Mouse (Mus musculus): Measurements from ENCODE around the gene Pigq. TPM values are rescaled to one million over a fixed set of nuclear protein-coding genes. Genes with fewer than 3 reads are reported as not detected.

Gene Pigq
- total RNA-seq, 2 experiments from 2014 or later = 123 to 126 TPM

DNA sequence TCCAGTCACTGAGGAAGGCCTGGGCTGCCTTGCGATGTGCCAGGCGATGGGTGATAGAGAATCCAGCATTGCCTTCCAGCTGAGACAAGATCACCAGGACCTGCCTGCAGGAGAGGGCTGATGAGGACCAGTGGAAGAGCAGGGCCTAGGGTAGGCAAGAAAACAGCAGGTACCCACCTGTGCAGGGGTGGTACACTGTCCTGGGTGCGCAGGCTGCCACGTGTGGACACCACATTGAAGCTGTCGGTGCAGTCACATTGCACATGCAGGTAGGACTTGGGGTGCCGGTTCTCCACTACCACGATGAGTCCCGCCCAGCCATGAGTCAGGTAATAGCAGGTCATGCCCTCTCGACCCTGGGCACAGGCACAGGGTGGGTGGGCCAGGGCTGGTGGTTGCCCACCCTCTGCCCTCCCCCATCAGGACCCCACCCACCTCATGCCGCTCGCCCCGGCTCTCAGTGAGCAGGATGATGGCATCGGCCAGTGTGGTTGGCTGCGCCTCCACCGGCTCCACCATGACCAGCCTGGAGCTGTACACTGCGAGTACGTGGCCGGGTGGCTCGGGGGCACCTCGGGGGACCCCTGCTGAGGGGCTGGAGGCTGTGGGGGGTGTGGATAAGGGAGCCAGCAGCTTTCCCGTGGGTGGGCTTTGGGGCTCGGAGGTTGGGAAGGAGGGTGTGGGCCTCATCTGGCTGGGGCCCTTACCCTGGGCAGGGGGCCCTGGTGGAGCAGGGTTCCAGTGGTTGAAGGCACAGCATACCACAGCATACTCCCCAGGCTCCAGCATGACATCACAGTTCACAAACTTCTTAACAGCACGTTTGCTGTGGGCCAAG, 15.1 kb upstream of the Pigq start:
- peak in 1 of 2 experiments; percentile 37 for DNase-seq (ENCODE audit: extremely low spot score in 1 of 2, low spot score in 2 of 2)
- intact Hi-C loops (cut with DNase I) = no loop called here

DNA sequence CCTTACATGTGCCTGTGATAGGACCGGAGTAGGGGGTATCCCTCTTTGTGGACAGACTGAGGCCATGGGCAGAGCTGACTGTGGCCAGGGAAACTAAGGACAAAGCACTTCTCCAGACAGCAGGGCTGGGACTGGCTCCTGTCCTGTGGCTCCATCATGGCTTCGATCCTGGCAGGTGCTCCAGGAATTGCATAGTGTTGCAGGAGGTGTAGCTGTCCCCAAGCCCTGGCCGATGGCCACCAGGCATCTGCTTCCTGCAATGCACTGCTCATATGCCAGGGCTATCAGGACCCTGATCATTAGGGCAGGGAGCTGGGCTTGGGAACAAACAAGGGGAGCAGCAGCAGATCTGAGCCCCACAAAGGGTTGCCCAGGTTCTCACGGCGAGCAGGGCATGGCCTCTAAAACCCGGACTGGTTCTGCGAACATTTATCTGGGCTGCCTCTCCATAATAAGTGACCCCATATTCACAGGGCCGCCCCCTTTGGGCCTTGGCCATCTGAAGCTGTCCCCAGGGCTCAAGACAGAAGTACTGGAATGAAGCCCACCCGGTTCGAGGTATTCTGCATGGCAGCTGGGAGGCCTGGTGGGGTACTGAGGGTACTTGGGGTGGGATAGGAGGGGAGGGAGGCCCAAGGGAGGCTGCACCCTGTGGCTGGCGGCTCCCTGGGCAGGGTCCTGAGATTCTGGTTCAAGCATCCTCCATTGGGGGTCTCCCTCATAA, 14.2 kb upstream of the Pigq start:
- peak in 1 of 2 experiments; percentile 26 for DNase-seq (ENCODE audit: extremely low spot score in 1 of 2, low spot score in 2 of 2)
- intact Hi-C loops (cut with DNase I) = no loop called here

DNA sequence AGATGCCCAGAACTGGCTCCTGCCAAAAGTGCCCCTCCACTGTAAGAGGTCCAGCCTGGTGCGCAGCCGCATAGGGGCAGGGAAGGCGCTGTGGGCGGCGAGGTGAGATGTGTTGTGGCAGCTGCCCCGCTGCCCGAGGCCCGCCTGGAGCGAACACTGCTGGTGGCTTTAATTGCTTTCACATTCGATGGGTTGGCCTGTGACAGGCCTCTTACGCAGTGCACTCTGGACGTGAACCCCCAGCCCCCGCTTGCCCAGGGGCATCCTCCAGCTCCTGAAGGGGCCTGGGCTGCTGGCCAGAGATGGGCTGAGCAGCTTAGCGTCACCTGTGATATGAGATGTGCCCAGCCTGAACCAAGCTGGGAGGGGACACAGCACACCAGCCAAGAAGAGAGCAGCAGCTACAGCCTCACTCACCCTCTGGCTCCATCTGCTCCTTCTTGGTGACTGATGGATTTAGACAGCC, 12.9 kb upstream of the Pigq start:
- intact Hi-C loops (cut with DNase I) = no loop called here
- DNase-seq (ENCODE audit: extremely low spot score in 1 of 2, low spot score in 2 of 2) = no peak

DNA sequence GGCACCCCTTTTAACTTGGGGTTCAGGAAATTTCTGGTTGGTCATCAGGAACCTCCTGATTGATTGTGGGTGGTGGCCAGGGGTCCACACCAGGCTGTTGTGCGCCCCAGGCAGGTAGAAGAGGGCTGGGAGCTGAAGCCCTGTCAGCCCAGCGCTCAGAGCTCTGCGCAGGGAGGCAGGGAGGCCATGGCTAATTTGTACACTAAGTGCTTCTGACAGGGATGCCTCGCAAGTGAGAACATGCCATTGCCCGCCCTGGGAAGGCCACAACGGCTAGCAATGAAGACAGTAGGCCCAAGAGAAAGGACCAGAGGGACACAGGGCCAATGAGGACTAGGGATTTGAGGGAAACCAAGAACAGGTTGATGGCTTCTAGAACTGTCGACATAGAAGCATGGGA, 11.9 kb upstream of the Pigq start:
- no peak for DNase-seq (ENCODE audit: extremely low spot score in 1 of 2, low spot score in 2 of 2)
- intact Hi-C loops (cut with DNase I) = no loop called here

DNA sequence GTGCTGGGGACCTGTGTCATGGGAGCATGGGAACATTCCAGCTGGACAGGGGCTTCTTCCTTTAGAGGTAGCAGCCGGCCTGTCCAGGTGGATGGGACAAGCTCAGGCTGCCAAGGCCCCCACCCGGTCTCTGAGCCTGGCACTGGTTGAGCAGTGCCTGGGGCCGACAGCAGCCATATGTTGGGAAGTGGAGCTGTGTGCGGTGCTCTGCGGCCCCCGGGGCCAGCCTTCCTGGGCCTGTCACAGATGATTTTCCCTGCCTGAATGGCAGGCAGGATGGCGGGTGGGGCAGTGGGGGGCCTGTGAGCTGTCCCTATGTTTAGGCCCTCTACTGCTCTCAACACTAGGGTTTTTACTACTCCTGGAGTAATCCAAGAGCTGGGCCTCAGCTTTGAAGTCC, 11.5 kb upstream of the Pigq start:
- intact Hi-C loops (cut with DNase I) = no loop called here
- DNase-seq (ENCODE audit: extremely low spot score in 1 of 2, low spot score in 2 of 2) = peak in 1 of 2 experiments; percentile 24

DNA sequence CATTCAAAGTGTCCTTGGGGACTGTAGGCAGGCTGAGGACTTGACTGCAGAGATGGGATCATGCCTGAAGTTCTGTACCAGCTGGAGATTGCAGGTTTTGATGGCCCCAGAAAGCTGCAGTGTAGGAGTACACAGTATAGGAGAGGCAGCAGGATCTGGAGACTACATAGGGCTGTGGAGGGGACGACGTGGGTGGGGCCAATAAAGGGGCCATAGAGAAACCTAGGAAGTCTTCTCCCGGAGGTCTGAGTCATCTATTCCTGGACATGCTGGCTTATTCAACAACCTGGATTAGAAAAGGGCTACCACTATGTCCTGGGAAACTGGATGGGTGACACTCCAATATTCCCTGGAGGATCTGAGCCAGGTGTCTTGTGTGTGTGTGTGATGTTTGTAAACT, 11.0 kb upstream of the Pigq start:
- DNase-seq (ENCODE audit: extremely low spot score in 1 of 2, low spot score in 2 of 2) = no peak
- intact Hi-C loops (cut with DNase I) = no loop called here

DNA sequence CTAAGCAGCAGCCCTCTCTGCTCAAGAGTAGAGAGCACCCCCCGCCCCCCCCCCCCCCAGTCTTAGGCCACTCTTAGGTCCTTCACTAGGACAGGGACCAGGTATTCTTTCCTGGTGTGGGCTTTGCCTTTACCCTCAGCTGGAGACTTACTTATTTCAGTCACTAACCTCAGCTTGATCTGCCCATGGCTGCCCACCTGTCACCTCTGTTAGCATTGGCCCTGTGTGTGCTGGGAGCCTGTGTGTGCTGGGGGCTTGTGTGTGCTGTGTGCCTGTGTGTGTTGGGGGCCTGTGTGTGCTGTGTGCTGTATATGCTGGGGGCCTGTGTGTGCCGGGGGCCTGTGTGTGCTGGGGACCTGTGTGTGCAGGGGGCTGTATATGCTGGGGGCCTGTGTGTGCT, 9.9 kb upstream of the Pigq start:
- no peak for DNase-seq (ENCODE audit: extremely low spot score in 1 of 2, low spot score in 2 of 2)
- intact Hi-C loops (cut with DNase I) = no loop called here

DNA sequence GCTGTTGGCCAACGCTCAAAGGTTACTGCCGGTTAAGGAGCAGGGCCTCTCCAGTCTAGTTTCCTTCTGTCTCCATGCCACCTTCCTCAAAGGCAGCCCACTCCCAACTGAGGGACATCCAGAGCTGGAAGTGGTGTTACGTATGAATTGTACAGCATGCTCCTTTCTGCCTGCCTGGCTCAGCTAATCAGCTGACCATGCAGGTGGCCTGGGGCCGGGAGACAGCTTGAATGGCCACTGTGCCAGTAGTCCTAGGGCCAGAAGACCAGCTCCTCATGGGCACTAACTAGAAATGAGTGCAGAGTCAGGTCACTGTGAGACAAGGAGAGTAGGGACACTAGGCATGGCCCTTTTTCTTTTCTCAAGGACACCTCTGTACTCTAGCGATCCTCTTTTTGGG, 8.4 kb upstream of the Pigq start:
- no peak for DNase-seq (ENCODE audit: extremely low spot score in 1 of 2, low spot score in 2 of 2)
- intact Hi-C loops (cut with DNase I) = no loop called here

DNA sequence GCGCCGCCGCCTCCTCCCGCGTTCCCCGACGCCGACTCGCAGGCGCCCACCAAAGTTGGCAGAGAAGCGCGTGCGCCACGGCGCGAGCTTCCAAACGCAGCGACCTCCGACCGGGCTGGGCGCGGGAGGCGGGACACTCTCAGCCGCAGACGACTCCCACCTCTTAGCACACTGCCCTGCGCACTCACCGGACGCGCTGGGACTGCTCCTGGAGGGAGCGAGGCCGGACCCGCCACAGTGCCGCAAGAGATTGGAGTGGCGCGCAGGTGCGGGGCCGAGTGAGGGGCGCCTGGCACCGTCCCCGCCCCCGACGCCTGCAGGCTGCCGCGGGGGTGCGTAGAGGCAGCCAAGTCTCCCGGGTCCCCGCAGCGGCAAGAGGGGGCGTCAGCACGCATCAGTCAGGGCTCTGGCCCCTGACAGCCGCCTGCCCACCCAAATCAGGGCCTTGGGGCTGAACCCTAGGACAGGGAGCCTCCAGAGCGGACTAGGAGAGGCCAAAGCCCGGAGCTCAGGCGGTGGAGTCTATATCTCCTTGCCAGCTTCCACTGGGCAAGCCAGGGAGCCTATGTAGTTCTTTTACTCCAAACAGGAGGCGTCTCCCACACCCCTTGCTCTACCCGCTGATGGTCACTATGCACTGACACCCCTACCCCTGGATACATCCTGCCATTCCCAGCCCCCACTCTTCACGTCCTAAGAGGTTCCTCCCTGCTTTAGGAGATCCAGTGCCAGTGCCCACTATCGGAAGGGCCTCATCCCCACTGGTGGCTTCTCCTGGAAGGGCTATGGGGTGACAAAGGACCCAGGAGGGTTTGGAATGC, 7.3 kb upstream of the Pigq start, which contains the start of gene A930017K11Rik:
Gene A930017K11Rik (minus strand): TSS at position 763 of the 821 bp plus-strand sequence.
- peak in 1 of 2 experiments; percentile 36 for DNase-seq (ENCODE audit: extremely low spot score in 1 of 2, low spot score in 2 of 2)
- intact Hi-C loops (cut with DNase I) = no loop called here

DNA sequence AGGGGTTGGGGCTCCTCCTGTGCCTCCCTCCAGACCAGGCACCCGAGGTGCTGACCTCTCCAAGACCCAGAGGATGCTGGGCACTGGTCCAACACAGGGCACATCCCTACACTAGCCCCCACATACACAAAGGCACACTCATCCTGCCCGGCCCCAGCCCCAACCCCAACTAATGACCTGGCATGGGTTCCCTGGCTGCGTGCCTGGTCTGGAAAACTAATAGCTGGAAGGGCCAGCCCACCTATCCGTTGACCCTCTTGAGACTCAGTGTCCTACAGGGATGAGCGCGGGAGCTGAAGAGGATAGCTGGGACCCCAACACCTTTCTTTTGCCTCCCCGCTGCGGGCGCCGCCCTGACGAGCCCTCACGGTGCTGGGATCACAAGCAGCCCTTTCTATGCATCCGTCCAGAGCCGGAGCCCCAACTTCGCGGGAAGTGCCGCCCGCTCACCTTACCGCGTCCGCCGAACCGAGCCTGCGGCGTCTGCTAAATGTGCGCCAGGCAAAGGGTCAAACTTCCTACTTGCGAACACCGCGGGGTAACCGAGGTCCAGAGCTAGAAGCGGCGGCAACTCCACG, 6.6 kb upstream of the Pigq start:
- intact Hi-C loops (cut with DNase I) = no loop called here
- peak in 1 of 2 experiments; percentile 43 for DNase-seq (ENCODE audit: extremely low spot score in 1 of 2, low spot score in 2 of 2)

DNA sequence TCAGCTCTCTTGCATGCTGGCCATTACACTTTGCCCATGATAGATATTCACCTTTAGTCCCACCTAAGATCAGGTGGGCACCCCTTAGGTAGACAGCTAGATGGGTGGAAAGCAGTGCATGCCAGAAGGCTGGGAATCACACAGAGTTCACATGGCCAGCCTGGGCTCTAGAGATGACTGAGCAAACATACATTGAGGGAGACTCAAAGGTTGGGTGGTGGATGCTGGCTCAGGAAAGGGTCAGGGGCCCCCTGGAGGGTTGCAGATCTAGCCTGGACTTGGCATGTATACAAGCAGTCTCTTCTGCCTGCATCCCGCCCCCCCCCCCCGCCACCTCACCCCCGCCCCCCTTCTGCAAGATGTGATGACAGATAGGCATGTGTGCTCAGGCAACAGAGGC, 6.0 kb upstream of the Pigq start:
- DNase-seq (ENCODE audit: extremely low spot score in 1 of 2, low spot score in 2 of 2) = no peak
- intact Hi-C loops (cut with DNase I) = no loop called here

DNA sequence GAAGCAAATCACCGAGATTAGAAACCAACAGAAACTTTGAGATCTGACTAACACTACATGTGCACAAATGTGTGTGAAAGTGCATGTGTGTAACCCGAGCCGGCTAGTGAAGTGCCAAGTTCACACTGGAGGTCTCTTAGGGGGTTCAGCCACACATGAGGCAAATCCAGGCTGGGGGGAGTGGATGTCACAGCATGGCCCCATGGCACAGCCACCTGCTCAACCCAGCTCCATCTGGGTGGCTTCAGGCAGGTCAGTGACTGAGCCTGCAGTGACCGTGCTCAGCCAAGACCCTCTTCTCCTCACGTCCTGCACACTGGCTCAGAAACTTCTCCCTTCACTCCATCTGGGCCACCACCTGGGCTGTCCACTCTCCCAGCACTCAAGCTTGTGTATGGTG, 5.2 kb upstream of the Pigq start:
- no peak for DNase-seq (ENCODE audit: extremely low spot score in 1 of 2, low spot score in 2 of 2)
- intact Hi-C loops (cut with DNase I) = no loop called here

DNA sequence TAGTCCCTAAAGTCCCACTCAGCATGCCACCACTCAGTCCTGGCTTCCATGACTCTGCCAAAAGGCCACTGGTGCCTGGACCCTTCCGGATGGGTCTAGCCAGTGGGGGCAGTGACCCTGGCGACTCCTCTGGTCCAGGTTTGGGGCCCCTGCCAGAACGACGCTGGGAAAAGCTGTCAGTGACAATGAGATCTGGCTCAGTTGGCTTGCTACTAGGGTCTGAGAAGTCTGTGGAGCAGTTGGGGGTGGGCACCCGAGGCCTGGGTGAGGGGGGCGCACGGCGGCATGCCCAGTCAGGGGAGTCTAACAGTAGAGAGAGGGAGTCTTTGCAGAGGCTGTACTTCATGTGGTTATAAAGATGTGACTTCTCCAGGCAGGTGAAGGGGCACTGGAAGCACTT, 3.3 kb upstream of the Pigq start:
- intact Hi-C loops (cut with DNase I) = no loop called here
- DNase-seq (ENCODE audit: extremely low spot score in 1 of 2, low spot score in 2 of 2) = peak in 1 of 2 experiments; percentile 30

DNA sequence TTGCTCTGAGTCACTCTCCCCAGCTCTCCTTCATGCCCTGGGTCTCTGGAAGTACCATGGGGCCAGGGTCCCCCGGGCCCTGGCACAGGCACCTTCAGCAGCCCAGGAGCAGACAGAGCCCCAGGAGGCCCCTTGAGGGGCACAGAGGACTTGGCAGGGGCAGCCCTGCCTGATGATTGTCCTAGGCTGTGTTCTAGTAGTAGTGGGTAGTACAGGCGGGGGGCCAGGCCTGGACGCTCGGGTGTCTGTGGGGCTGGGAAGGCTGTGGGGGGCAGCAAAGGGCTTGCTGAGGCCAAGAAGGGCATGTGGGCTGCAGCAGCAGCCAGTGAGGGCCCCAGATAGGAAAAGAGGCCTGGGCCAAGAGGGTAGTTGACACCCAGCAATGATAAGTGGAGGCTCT, 2.8 kb upstream of the Pigq start:
- intact Hi-C loops (cut with DNase I) = no loop called here
- no peak for DNase-seq (ENCODE audit: extremely low spot score in 1 of 2, low spot score in 2 of 2)

DNA sequence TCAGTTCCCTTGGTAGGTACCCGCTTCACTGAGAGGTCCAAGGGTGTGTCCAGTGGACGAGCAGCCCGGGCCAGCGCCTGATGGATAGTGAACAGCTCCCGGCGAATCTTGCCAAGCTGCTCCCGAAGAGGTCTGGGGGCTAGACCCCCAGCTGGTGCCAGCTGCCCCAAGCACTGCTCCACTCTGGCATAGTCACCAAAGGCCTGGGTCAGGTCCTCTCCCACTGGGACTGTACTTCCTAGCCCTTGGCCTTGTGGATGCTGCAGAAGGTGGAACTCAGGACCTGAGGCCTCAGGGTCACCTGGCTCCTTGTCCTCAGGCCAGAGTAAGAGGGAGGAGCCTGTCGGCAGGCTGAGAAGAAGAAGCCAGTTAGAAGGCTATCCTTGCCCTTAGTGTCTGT, 2.2 kb upstream of the Pigq start:
- DNase-seq (ENCODE audit: extremely low spot score in 1 of 2, low spot score in 2 of 2) = no peak
- intact Hi-C loops (cut with DNase I) = no loop called here

DNA sequence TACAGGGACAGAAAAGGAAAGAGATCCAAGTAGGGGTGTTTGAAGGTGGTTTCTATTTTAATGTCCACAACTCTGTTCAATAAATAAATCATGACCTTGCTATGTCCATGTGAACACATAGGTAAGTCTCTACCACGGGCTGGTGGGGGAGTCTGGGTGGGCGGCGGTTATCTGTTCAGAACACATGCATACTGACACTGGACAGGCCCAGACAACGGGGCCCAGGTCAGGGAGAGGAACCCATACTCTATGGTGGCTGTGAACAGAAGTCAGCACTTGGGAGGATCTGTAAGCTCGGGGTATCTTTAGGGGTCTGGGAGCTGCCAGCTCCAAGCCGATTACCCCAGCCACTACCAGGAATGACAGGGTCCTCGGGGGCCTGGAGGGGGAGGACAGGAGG, 1.6 kb upstream of the Pigq start:
- intact Hi-C loops (cut with DNase I) = no loop called here
- DNase-seq (ENCODE audit: extremely low spot score in 1 of 2, low spot score in 2 of 2) = no peak

DNA sequence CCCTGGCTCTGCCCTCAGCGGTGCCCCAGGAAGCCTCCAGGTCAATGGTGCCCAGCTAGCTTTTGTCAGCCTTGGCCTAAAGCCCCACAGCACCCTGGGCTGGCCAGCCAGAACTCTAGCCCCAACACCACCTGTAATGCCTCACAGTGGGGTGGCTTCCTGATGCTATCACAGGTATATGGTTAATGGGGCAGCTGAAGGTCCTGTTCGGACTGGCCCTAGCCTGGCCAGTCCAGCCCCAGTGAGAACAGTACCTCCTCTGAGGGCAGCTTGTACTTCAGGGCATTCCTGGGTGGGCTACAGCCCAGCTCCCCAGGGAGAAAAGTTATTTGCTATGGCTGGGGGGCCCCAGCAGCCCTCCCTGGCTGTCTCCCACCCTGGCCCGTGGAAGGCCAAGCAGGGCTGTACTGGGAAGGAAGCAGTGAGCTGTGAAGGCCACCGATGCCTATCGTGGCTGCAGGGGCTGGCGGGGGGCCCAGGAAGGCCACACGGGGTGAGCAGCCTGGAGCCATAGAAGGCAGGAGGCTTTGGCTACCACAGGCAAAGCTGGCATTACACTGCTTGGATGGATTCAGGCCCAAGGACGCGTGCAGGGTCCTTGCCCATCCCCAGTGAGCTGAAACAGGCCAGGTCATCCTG, 900 bp upstream of the Pigq start:
- intact Hi-C loops (cut with DNase I) = no loop called here

DNA sequence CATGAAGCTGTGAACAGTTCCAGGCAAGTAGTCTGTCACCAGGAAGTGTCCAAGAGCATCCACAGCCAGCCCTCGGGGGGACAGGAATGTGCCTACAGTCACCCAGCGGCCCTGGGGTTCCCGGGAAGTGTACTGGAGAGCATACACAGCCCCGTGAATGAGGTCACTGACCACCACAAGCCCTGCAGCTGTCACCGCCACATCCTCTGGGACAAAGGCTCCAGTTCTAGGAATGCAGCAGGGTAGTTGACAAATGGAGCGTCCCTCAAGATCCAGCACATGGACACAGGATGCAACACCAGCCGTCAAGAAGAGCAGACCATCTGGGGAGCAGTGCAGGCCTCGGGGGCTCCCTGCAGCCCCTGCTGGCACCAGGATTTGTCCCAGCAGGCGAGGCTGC, 967 bp downstream of the Pigq start:
- intact Hi-C loops (cut with DNase I) = no loop called here
- DNase-seq (ENCODE audit: extremely low spot score in 1 of 2, low spot score in 2 of 2) = no peak

More for the DNA sequence above, 900 bp upstream of the Pigq start:
- DNase-seq (ENCODE audit: extremely low spot score in 1 of 2, low spot score in 2 of 2) = no peak

DNA sequence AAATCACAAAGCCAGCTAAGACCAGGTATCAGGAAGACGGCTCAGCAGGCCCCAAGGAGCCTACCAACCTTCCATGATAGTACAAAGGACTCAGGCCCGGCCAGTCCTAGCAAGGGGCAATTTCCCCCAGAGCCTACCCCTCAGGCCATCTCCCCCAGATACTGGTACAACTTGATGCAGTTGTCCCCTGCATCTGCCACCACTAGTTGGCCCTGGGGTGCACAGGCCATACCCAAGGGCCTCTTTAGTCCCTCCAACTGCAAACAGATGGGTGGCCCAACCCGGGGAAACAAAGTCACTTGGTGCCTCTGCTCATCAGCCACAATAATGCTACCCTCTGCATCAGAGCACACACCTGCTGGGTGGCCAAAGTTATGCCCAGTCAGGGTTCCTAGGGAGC, 1.5 kb downstream of the Pigq start:
- intact Hi-C loops (cut with DNase I) = no loop called here
- DNase-seq (ENCODE audit: extremely low spot score in 1 of 2, low spot score in 2 of 2) = no peak

All from left cerebral cortex, postnatal 10 days (tissue).